Mouse (Mus musculus): ENCODE data around the gene Ghrl. TPM values are rescaled to one million over a fixed set of nuclear protein-coding genes. Genes with fewer than 3 reads are reported as not detected.

The Ghrl gene
- polyA plus RNA-seq (2012; ENCODE audit: low replicate concordance): 0.89 TPM in 1 of 2 replicates, not detected in the other

GRCm38 (mm10) chr6:113719878-113720277 lies at the start of gene Ghrl:
TSS of gene Ghrl (minus strand) at chr6:113719880.

DNA sequence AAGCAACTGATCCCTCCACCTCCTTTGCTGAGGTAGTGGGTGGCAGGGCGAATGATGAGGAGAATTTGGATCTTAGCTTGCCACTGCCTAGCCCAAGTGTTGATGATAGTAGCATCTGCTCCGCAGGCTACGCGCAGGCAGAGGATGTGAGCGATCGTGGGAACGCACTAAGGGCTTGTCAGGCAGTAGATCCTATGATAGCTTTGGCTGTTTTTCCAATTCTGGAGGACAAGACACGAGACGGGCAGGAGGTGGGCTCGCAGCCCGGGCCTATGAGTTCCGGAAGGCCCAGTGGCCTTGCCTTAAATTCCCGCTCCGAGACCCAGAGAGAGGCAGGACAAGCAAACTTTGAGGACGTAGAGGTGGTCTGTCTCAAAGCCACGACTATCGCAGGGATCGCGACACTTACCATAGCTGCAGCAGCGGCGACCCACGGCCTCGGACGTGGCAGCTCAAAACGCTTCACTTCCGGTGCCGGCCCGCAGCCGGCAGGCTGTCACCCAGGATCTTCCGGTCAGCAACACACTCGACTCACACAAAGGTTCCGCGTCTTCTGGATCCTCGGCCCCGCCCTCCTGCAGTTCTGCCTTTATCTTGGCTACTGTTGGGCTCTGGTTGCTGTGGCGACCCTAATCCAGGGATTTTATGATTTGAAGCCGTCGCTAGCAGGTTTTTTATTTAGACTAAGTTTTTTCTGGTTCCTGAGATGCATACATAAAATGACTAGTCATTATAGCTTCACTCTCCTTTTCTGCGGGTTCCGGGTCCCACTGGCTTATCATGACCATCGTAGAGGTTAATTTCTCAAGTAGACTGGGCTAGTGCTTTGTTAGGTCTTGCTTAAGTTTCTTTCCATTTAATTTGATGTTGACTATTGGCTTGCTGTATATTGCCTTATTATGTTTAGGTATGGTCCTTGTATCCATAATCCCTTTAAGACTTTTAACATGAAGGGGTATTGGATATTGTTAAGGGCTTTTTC lies 20.8 kb upstream of the Ghrl start, which contains the start of gene Sec13:
Sec13 (minus strand) TSS at position 508 of the 982 bp plus-strand sequence.

DNA sequence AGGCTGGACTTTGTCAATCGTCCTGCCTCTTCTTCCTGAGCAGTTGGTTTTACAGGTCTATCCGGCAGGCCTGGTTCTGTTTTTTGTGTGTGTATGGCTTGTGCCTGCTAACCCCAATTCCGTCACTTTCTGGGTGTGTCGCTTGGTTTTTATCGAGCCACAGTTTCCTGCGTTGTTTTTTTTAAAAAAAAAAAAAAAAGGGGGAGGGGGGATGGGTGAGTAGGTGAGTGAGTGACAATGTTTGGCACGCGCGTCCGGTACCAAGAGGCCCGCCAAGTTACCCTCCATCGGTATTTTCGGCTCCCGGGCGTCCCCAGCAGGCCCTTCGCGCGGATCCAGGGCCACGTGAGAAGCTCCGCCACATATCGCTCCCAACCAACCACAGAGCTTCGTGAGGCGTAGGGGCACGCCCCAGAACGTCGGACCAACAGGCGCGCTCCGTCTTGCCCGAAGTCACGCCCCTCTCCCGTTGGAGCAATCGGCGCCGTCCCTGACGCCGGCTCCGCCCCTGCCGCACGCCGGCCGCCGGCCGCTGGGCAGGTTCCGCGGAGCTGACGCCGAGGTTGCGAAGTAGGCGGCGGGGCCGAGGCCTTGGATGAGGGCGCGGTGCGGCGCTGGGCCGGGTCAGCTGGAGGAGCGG lies 23.0 kb downstream of the Ghrl start, which contains the start of gene Tatdn2:
Tatdn2 (plus strand) TSS at position 469 of the 640 bp plus-strand sequence.

Other genes with a start within 250 kb of the Ghrl start
- gene Il17rc, start 248.5 kb downstream of the Ghrl start, polyA plus RNA-seq (2012; ENCODE audit: low replicate concordance): 0.68 and 1.3 TPM in 2 replicates
- gene Creld1, start 236.6 kb downstream of the Ghrl start, polyA plus RNA-seq (2012; ENCODE audit: low replicate concordance): 24.9 and 25.5 TPM in 2 replicates
- gene Prrt3, start 217.9 kb downstream of the Ghrl start, polyA plus RNA-seq (2012; ENCODE audit: low replicate concordance): 0.06 and 0.38 TPM in 2 replicates
- gene Emc3, start 188.2 kb downstream of the Ghrl start, polyA plus RNA-seq (2012; ENCODE audit: low replicate concordance): 23.9 and 78.7 TPM in 2 replicates
- gene Fancd2, start 188.2 kb downstream of the Ghrl start, polyA plus RNA-seq (2012; ENCODE audit: low replicate concordance): 0.29 and 0.49 TPM in 2 replicates
- gene Fancd2os, start 119.2 kb downstream of the Ghrl start, polyA plus RNA-seq (2012; ENCODE audit: low replicate concordance): not detected in 2 replicates
- gene Brk1, start 115.1 kb downstream of the Ghrl start, polyA plus RNA-seq (2012; ENCODE audit: low replicate concordance): 24.5 and 57.9 TPM in 2 replicates
- 8.2 and 21.3 TPM in 2 replicates for gene Vhl, start 95.9 kb downstream of the Ghrl start, polyA plus RNA-seq (2012; ENCODE audit: low replicate concordance)
- gene Irak2, start 81.4 kb downstream of the Ghrl start, polyA plus RNA-seq (2012; ENCODE audit: low replicate concordance): 79.5 and 135 TPM in 2 replicates
- 39.9 and 62.7 TPM in 2 replicates for gene Tatdn2, start 22.8 kb downstream of the Ghrl start, polyA plus RNA-seq (2012; ENCODE audit: low replicate concordance)
- 12.3 and 33.6 TPM in 2 replicates for gene Sec13, start 20.9 kb upstream of the Ghrl start, polyA plus RNA-seq (2012; ENCODE audit: low replicate concordance)

All from hematopoietic multipotent progenitor cell, adult 10-12 weeks (in vitro differentiated cells).